Mouse (Mus musculus): ENCODE results near the gene Ildr2.

The Ildr2 gene

DNA sequence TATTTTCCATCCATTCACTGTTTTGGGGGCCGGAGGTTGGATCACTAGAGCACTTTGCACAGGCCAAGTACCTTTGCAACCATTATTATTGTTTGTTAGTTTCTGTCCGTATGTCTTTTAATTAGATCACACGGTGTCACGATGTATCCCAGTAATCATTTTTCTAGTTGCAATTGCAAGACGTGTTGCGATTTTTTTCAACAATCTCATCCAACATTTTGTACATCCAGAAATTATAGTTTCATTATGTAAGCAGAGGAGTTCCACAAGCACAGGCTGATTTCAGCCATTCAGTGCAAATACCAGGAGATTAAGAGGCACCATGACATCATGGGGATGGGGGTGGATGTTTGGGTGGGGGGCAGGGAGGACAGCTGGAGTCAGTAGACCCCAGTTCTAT is 29.5 kb downstream of the Ildr2 start:
- CTCF ChIA-PET = no interaction called here

DNA sequence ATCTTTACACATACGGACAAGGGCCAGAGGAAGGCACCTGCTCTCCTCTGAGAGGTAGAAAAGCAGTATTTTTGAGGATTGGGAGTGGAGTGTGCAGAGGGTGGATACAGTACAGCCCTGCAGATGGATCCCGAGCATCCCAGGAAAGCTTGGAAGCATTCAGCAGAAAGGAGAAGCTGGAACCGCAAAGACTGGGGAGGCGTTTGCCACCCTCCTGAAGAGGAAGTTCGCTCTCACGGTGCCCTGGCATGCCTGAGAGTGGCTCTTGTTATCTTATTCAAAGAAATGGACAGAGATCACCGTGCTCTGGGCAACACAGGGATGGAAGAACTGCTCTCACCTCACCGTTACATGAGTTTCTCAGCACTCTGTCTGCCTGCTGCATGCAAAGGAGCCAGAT is 30.5 kb downstream of the Ildr2 start:
- CTCF ChIA-PET = no interaction called here

DNA sequence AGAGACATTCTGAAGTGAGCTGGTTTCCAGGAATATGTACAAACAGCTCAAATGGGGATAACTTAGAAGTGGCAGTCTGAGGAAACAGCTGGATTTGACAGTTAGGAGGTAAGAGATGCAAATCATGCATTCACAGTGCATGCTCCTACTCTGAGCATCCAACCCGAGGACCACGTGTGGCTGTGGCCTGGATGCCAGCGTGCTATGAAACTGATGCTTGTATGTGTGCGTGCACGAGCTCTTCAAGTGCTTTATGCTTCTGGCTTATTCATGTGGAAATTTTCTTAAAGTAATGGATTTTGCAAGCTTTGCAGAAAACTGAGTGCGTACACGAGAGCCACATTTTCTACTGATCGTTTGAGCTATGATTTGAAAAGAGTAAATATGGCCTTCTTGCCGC is 32.3 kb downstream of the Ildr2 start:
- CTCF ChIA-PET = no interaction called here

DNA sequence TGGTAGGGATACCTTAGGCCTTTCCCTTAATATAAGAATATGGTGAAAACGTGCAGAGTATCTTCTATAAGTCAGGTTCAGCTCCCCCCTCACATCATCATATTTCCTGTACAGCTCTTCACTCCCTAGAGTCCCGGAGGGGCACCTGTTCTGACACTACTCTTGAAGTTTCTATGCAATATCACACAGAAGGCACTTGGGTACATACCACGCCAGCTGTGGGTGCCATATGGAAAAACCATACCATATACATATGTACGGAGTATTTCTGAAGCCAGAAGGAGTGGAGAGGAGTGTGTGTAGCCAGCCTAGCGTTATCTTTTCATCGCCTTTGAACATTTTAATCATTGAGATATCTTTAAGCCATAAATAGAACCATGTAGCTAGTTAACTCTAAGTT is 36.6 kb downstream of the Ildr2 start:
- CTCF ChIA-PET = no interaction called here

DNA sequence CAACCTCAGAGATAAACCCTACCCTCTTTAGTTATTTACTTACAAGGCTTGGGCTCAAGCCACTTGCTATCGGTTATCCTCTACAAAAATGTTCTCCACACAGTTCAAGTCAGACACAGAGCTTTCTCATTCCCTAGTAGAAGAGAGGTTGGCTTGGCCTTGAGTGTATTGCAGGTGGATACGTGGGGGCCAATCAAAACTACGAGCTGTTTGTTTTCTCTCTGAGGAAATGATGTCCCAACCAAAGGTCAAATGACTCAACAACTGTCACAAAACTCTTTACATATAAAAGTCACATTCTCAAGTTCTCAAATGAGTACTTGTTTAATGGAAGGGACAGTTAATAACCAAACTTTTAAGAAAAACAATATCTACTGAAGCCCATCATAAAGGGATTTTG is 39.1 kb downstream of the Ildr2 start:
- CTCF ChIA-PET = no interaction called here

DNA sequence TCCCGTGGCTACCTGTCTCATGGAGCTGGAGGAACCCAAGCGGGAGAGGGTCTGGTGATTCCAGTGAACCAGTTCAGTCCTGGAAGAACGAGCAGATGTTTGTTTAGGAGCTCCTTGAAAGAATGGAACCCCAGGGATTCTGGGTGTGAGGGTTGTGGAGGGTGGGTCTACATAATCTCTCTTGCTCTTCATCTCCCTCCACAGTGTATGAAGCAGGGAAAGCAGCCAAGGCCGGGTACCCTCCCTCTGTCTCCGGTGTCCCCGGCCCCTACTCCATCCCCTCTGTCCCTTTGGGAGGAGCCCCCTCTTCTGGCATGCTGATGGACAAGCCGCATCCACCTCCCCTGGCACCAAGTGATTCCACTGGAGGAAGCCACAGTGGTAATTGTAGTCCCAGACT is 41.6 kb downstream of the Ildr2 start:
- CTCF ChIA-PET = interaction anchor here (0.5 kb wide), 1 partner anchor 12 kb away, joined by 4 read pairs; no protein-coding TSS in a partner anchor

DNA sequence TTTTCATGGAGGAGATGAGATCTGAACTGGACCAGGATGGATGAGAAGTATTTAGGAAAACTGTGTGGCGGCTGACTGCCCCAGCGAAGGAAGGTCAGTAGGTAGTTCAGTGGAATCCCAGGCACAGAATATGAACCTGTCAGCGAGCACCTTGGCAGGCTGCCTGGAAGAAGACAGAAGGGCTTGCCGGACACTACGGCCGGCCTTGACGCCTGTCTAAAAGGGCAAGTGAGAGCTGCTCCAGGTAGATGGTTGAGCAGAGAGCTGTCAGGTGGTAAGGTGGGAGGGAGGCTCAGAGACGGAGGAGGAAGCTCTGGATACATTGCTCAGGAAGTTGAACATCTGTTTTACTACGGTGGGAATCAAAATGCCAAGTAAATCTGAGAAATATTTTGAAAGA is 42.4 kb downstream of the Ildr2 start:
- CTCF ChIA-PET = no interaction called here

DNA sequence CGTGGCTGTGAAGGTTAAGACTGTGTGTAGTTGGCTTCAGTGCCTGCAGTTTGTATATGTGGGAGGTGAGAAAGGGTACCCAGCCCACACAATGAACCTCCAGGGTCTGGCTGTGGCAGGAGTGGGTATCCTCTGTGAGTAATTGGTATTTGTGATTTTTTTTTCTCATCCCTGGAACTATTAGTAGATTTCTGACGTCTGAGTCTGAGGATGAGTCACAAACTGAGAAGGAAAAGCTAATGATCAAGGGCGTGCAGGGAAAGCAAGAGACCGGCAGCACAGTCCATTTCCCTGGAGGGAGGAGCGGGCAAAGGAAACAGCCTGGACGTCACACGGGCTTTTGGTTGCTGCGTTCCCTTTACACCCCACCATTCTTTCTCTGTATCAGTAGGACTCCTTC is 43.0 kb downstream of the Ildr2 start:
- CTCF ChIA-PET = no interaction called here

DNA sequence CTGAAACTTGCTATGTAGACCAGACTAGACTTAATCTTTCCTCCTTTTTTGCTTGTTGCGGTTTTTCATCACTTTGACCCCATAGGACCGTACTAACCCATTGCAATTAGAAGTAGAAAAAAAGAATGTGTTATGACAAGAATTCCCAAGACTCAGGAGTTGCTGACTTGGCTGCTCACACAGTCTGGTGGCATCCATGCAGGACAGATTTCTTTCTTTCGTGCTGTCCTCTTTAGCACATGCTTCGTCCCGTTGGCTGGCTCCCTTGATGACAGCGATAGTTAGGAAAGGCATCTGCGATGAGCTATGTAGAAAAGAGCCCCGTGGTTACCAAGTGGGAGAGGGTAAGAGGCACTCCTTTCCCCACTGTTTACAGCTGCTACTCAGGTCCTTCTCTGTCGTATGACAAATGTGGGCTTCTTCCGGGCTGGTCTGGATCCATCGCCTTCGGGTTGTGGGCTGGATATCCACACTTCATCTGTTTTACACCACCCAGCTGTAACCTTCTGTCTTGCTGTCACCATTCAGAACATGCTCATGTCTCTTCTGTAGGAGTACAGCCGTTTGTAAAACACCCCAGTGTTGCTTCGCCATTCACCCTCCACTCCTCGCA is 43.7 kb downstream of the Ildr2 start:
- CTCF ChIA-PET = no interaction called here

DNA sequence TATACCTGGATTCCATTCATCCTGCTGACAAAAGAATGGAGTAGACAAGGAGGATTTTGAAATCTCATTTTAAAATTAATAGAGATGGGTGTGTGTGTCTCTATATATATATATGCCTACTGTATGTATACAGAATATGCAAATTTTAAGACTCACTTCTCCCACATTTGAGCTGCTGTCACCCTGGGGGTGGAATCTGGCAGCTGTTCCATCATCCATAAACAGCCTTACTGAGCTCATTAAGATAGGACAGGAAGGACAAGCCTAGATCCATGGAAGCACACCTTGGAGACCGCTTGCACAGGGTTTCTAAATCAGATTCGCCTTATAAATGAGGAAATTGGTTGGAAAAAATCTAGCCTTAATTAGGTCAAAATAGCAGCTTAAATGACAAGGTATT is 44.9 kb downstream of the Ildr2 start:
- CTCF ChIA-PET = no interaction called here

DNA sequence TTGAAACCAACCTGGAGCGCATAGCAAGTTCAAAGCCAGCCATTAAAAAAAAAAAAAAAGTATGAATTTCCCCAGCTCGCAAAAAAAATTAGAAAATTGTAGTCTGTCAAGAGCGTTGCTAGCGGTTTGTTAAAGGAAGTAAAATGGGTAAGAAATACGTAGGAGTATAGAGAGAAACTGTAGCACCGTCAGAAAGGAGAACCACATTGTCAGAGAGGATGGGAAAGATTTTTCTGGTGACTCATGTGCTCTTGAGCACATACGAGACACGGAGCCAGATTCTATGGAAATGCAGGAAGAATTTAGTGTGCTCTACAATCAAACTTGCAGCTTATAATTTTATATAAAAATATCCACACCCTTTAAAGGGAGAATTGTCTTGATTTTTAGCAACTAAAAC is 45.9 kb downstream of the Ildr2 start:
- CTCF ChIA-PET = no interaction called here

DNA sequence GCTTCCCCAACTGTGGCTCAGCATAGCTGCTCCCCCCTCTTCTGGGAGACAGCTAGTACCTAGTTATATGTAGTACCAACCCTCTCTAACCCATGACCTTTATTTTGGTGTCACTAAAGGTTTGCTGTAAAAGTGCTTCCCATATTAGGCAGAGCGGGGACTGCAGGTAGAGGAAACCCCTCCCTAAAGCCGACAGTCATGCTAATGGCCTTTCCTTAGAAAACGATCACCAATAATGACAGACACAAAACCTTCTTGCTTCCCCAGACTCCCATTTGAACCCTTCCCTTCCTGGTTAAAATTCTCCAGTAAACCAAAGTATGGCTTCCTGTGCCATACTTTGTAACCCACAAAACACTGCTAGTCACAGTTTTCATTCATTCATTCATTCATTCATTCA is 46.6 kb downstream of the Ildr2 start:
- CTCF ChIA-PET = no interaction called here

DNA sequence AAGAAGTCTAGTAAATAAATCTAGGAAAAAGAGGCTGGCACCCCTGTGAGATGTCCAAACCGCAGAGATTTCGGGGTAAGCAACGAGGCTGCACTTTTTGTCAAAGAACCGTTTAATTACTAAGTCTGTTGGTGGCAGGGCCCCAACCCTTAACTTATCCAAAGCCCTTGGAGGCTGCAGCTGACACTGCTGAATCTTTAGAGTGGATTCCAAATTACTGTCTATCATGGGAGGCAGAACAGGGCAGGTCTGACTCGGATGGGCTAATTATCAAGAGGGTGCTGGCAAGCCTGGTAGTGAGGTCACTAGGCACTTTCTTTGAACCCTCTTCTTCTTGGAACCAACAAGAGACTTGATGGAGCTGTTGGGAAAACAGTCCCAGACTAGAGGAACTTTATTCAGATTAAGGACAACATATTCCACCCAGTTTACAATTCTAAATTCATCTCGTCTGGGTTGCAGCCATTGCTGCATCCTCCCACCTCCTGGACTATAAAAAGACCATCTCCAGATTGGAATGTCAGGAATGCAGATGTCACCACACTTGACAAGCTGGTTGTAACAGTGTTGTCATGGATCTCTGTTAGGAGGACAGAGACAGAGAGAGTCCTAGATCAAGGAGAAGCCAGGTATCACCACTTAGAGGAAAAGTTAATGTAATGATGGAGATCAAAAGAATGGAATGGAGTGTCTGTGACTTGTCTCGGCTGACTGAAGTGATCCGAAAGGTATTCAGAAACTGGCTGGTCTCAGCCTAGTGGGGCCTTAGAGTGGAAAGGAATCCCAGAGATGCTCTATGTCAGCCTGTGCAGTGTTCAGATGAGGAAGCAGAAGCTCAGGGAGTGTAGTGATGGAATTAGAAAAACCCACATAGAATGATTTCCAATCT is 50.7 kb downstream of the Ildr2 start:
- CTCF ChIA-PET = no interaction called here

DNA sequence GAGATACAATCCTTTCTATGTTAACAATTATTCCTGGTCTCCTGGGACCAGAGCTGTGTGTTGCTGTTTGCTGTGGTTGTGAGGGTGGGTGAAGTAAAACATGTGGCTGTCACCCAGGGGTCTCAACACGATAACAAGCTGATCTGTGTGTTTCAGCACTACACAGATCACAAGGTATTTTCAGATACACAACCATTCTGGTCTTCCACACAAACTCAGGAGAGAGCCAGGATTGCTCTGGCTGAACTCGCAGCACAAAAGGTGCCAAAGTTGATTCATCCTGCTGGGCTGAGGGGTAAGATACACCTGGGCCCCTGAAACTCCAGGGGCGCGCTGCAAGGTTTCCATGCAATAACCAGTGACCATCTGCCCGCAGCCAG is 54.5 kb downstream of the Ildr2 start:
- CTCF ChIA-PET = interaction anchor here (0.7 kb wide), 1 partner anchor 155 kb away, joined by 5 read pairs; no protein-coding TSS in a partner anchor

DNA sequence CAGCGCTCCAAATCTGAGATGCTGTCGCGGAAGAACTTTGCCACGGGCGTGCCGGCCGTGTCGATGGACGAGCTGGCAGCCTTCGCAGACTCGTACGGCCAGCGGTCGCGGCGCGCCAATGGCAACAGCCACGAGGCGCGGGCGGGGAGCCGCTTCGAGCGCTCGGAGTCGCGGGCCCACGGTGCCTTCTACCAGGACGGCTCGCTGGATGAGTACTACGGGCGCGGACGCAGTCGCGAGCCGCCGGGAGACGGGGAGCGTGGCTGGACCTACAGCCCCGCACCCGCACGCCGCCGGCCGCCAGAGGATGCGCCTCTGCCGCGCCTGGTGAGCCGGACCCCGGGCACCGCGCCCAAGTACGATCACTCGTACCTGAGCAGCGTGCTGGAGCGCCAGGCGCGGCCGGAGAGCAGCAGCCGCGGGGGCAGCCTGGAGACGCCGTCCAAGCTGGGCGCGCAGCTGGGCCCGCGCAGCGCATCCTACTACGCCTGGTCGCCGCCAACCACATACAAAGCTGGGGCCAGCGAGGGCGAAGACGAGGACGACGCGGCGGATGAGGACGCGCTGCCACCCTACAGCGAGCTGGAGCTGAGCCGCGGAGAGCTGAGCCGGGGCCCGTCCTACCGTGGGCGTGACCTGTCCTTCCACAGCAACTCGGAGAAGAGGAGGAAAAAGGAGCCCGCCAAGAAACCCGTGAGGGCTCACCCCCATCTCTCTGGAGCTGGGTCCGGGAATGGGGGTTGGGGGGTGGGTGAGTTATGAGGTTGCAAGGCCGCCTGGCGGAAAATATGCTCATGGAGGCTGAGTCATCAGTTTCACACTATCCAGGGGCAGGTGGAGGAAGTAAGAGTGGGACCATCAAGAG is 55.1 kb downstream of the Ildr2 start:
- CTCF ChIA-PET = interaction anchor here (0.7 kb wide), 1 partner anchor 46 kb away, joined by 3 read pairs; no protein-coding TSS in a partner anchor

DNA sequence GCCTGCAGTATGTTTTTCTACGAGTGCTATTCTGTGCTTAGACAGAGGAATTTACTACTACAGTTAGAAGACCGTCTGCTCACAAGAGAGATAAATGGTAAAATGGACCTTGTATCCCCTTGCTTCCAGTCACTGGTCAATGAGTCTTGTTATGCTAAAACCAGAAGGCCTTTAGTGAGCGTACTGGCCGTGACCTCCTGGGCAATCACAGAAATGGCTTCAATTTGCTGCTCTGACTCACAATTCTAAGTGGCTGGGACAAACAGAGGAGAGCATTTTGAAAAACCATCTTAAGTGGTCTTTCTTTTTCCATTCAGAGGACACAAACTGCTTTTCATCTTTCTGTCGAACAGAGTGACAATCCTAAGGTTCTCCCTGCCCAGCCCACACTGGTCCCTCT is 57.2 kb downstream of the Ildr2 start:
- CTCF ChIA-PET = no interaction called here

DNA sequence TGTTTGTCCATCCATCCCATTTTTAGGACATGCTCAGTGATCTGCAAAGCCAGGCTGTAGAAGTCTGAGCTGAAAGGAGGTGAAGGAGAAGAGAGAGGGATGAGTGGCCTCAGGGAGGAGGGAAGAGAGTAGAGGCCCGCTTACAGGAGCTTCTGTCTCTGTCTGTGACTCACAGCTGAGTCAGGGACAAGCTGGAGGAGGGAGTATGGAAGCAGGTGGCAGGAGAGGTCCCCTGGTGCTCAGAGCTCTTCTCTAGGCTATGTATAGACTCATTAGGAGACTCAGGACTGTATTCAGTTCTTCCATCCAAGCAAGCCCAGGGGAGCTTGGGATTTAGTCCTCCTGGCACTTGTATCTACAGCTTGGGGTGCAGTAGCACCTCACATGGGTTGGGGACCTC is 59.7 kb downstream of the Ildr2 start:
- CTCF ChIA-PET = no interaction called here

DNA sequence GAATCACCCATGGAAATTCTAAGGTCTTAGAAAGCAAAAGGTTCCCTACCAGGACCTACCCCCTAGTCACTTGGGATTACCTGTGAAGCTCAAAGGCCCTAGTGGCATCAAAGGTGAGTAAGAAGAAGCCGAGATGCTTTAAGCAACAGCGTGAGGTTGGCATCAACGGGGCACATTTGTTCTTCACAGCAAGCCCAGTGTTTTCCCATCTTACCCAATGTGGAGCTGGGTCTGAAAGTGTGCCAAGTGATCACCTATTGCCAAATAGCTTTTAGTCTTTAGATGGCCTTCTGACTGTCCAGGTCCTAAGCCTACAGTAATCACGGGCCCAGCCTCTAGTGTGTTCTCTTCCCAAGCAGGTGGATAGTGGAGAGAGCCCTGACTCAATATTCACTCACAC is 61.8 kb downstream of the Ildr2 start:
- CTCF ChIA-PET = no interaction called here

DNA sequence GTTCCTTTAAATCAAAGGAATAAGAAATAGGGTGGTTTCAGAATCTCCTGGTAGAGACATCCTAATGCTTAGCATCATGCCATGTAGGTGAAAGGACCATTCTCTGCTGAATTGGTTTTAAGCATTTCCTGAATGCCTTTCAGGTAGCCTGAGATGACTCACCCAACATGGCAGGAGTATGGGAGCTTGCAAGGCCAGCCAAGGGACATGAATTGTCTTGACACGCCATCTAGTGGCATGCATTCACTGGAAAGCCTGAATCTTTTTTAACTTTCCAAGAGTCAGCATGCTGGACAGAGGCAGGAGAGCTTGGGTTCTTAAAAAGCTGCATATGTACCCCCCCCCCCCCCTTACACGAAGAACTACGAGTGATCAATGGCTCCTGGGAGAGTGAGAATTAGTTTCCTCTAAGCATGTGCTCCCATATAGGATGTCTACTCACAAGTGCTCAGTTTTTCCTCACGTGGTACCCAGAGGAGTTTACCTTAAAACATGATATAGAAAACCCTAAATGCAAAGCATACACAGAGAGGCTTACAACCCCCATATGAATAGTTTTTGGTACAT is 65.3 kb downstream of the Ildr2 start:
- CTCF ChIA-PET = no interaction called here

DNA sequence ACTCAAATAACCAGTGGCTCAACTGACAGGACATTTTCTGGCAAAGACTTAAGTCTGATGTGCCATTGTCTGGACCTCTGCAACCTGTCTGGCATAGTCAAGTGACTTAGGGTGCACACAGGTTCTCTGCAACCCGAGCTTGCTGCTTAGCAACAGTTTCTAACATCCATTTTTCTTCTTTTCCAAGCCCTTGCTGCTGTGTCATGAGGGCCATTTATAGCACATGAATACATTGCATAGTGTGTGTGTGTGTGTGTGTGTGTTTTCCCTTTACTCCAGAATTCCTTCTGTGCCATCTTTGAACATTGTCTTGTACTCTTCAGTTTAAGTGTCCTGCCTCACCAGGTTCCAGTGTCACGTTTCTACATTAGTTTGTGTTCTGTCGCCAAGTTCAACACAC is 72.5 kb downstream of the Ildr2 start:
- CTCF ChIA-PET = no interaction called here

DNA sequence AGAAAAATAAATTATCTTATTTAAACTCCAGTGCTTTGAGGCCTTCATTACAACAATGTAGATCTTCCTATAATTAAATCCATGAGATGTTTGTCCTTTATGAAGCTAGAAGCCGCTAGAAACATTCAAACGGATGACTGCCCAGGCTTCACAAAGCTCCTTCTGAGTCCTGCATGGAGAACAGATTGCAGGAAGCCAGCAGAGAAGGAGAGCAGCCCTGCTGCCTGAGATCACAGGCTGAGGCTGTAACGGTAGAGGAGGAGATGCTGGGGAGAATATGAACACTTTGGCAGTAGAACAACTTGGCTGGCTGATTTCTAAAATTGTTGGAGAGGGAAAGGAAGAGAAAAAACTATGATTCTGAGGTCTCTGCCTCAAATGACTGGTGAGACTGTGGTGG is 76.8 kb downstream of the Ildr2 start:
- CTCF ChIA-PET = no interaction called here

DNA sequence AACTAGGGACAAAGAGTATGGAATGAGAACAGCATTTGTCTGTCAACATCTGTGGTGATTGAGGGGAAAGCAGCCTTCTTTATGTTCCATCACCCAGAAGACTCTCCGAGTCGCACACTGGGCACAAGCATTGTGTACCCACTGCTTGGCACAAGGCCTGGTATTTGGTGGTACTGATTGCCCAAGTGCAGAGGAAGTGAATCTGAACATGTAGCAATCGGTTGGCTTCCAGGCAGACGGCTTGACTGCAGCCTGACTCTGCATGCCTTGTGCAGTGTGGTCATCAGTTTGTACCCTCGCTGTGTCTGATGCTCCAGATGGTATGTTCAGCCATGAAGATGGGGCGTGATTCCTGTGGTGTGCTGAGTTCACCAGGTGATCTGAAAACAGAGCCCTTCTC is 85.2 kb downstream of the Ildr2 start:
- CTCF ChIA-PET = no interaction called here

DNA sequence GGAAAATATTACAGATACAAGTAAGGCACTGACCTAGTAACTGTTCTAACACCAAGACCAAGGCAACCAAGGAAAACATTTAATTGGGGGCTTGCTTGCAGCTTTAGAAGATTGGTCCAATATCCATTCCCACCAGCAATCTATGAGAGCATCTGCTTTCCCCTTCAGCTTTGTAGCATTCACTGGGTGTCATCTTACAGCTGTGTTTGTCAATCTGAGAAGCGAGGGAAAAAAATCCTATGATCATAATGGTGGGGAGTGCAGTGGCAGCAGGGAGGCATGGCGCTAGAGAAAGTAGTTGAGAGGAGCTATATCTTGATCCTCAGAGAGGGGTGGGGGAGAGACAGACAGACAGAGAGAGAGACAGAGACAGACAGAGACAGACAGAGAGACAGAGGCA is 88.1 kb downstream of the Ildr2 start:
- CTCF ChIA-PET = no interaction called here
